Mouse (Mus musculus): Measurements from ENCODE around the gene Tmem106c. TPM values are rescaled to one million over a fixed set of nuclear protein-coding genes. Genes with fewer than 3 reads are reported as not detected.

The Tmem106c gene
- total RNA-seq (2023): 10 to 100 TPM; 13.4 to 13.8 TPM

DNA sequence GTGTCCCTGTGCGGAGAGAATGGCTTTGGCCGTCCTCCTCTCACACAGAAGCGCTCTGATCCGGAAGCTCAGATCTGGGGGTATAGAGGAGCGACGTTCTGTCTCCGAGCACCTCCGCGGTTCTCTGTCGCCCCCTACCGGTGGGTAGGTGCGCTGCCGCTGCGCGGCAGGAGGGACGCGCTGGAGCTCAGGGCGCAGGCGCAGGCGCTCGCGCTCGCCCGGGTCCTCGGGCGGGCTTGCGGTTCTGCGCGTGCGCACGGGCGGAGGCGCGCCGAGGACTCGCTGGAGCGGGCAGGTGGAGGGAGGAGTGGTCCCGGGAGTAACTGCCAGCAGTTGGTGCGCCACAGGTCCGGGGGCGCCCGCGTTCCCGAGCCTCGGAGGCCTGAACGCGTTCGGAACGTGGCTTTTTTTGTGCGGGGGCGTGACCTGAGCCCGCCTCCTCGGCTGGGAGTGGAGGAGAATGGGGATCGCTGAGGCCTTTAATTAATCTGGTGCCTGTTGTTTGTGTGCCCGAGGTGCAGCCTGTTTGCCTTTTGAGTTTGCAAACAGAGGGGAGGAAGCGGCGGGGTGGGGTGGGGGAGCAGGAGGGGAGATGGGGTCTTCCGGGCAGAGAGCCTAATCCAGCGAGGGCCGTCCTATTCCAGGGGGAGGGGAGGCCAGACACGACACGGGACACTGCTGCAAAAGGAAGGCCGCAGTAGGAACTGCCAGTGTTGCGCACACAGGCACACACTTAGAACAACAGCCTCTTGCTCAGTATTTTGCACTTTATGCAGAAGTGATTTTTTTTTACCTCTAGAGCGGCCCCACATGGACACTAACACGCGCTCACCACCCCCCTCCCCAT lies at the start of gene Tmem106c:
Gene Tmem106c, plus strand, starts transcription at position 212 of the 847 bp plus-strand sequence.

DNA sequence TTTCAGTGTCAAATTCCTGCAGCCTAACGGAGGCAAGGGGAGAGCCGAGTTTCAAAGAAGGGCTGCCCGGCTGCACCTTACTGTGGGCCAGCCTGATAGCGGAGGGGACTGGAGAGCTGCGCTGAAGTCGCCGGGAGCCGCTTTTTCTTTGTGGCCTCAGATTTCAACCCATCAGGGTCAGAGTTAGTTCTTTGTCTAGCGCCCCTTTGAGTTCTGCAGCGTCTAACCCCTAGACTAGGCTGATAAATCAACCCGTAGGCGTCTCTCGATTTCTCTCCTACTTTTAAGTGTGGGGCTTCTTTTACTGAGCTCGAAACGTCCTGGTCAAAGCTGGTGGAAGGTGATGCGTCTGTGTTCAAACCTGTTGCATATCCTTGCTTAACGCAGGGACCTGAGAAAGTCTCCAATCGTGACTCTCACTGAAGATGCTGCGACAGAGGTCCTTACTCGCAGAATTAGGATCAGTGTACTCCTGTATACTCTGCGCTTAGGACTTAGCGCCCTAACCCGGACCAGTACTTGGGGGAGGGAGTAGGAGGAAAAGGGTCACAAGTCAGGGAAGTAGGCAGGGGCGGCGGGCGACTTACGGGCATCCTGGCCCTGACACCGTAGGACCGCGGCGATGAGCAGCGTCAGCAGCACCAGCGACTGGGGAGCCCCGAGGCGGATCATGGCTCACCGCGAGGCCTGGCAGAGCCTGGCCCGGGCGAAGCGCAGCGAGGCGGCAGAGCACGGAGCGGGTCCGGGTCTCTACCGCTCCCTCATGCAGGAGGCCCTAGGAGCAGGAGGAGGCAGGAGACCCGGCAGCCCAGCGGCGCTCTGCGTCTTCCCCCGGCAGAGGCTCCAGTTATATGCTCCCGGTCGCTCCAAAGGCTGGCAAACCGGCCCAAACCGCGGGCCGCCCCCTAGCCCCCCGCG lies 40.1 kb downstream of the Tmem106c start, which contains the start of gene Col2a1:
Gene Col2a1, minus strand, starts transcription at position 874 of the 918 bp plus-strand sequence.

Other genes starting within 250 kb of the Tmem106c start
- gene Endou, start 232.9 kb upstream of the Tmem106c start, total RNA-seq (2023): under 1 TPM in 1 of 2 experiments, not detected in 1; 0.23 TPM
- 1 to 10 TPM; 1.2 to 3.9 TPM for gene Rapgef3, start 196.2 kb upstream of the Tmem106c start, total RNA-seq (2023)
- gene Slc48a1, start 185.7 kb upstream of the Tmem106c start, total RNA-seq (2023): 10 to 100 TPM; 21.5 to 23.5 TPM
- gene Hdac7, start 119.7 kb upstream of the Tmem106c start, total RNA-seq (2023): 100 to 1,000 TPM; 189 to 190 TPM
- gene Vdr, start 53.6 kb upstream of the Tmem106c start, total RNA-seq (2023): 1 to 10 TPM in 1 of 2 experiments, under 1 TPM in 1; 0.84 to 1.2 TPM
- gene Col2a1, start 40.5 kb downstream of the Tmem106c start, total RNA-seq (2023): not detected
- 10 to 100 TPM; 10.3 to 10.4 TPM for gene Pfkm, start 128.4 kb downstream of the Tmem106c start, total RNA-seq (2023)
- 10 to 100 TPM; 56.0 to 58.7 TPM for gene Senp1, start 129.5 kb downstream of the Tmem106c start, total RNA-seq (2023)
- gene Asb8, start 201.4 kb downstream of the Tmem106c start, total RNA-seq (2023): 10 to 100 TPM; 20.8 to 21.2 TPM
- not detected for gene Ccdc184, start 203.0 kb downstream of the Tmem106c start, total RNA-seq (2023)
- gene Olfr288, start 231.3 kb downstream of the Tmem106c start, total RNA-seq (2023): not detected

All from T-cell, adult 66 days (primary cell).